Mouse (Mus musculus) retina, embryonic 14.5 days (tissue): ENCODE measurements around the gene Ranbp1.

Source experiments
- DNase-seq: peaks from one replicate; pipeline ENCODE4 v3.0.0-alpha.2; 2015; ENCODE audit warnings: low spot score

The Ranbp1 gene

GRCm38 (mm10) chr16:18234671-18235388 is 13.7 kb downstream of the Ranbp1 start, which contains the start of gene Zdhhc8:
Gene Zdhhc8 (minus strand): TSS chr16:18235136.
- peak; percentile 75 for DNase-seq

- peak; percentile 21 for DNase-seq
These were observed 14.4 kb downstream of the Ranbp1 start for GRCm38 (mm10) chr16:18233919-18234670.

- no peak for DNase-seq
These were observed 15.1 kb downstream of the Ranbp1 start for GRCm38 (mm10) chr16:18233451-18233850.

GRCm38 (mm10) chr16:18231451-18231850 is 17.1 kb downstream of the Ranbp1 start:
- DNase-seq: no peak

GRCm38 (mm10) chr16:18231047-18231446 is 17.5 kb downstream of the Ranbp1 start:
- DNase-seq: no peak

GRCm38 (mm10) chr16:18230617-18231016 is 17.9 kb downstream of the Ranbp1 start:
- no peak for DNase-seq

- no peak for DNase-seq
These were observed 18.9 kb downstream of the Ranbp1 start for GRCm38 (mm10) chr16:18229622-18230021.

- DNase-seq: no peak
These were observed 19.7 kb downstream of the Ranbp1 start for GRCm38 (mm10) chr16:18228856-18229255.

- no peak for DNase-seq
These were observed 20.6 kb downstream of the Ranbp1 start for GRCm38 (mm10) chr16:18227897-18228422.

GRCm38 (mm10) chr16:18227187-18227586 is 21.3 kb downstream of the Ranbp1 start:
- DNase-seq: no peak

- DNase-seq: no peak
These were observed 26.3 kb downstream of the Ranbp1 start for GRCm38 (mm10) chr16:18222188-18222587.

- no peak for DNase-seq
These were observed 27.0 kb downstream of the Ranbp1 start for GRCm38 (mm10) chr16:18221543-18221898.

GRCm38 (mm10) chr16:18220856-18221542 is 27.5 kb downstream of the Ranbp1 start:
- DNase-seq: no peak

GRCm38 (mm10) chr16:18220001-18220400 is 28.5 kb downstream of the Ranbp1 start:
- no peak for DNase-seq

GRCm38 (mm10) chr16:18218580-18218996 is 29.9 kb downstream of the Ranbp1 start:
- no peak for DNase-seq

GRCm38 (mm10) chr16:18217579-18217978 is 31.0 kb downstream of the Ranbp1 start, which contains the start of gene Ccdc188:
Gene Ccdc188 (plus strand): TSS chr16:18217879.
- no peak for DNase-seq

GRCm38 (mm10) chr16:18214858-18215257 is 33.7 kb downstream of the Ranbp1 start:
- DNase-seq: no peak

- DNase-seq: peak; percentile 95
These were observed 34.8 kb downstream of the Ranbp1 start for GRCm38 (mm10) chr16:18213689-18214088.

- DNase-seq: peak; percentile 96
These were observed 36.9 kb downstream of the Ranbp1 start for GRCm38 (mm10) chr16:18211417-18212171.

GRCm38 (mm10) chr16:18210701-18211416 is 37.7 kb downstream of the Ranbp1 start:
- DNase-seq: peak; percentile 81
